Mouse (Mus musculus): ENCODE results near the gene Cfap97d2. TPM values are rescaled to one million over a fixed set of nuclear protein-coding genes. Genes with fewer than 3 reads are reported as not detected.

The Cfap97d2 gene
- total and polyA plus RNA-seq, 3 experiments = not detected

- TF ChIP-seq ELF1 (IDR thresholded peaks at IDR 0.05; ENCODE audit: low read depth, low read length) (no peak), MAX (IDR thresholded peaks at IDR 0.05; ENCODE audit: low read length) (no peak), EP300 (IDR thresholded peaks at IDR 0.05; ENCODE audit: low read depth in 1 of 2, low read length in 2 of 2) (no peak), NRF1 (IDR thresholded peaks at IDR 0.05; ENCODE audit: insufficient read depth, low read depth, low read length, poor library complexity, severe bottlenecking) (no peak), RAD21 (IDR thresholded peaks at IDR 0.05; ENCODE audit: low read depth, low read length) (peak; percentile 34), SMC3 (IDR thresholded peaks at IDR 0.05; ENCODE audit: low read depth, low read length) (peak; percentile 38), CTCF (IDR thresholded peaks at IDR 0.05 in 2 of 3, conservative IDR thresholded peaks at IDR 0.05 in 1 of 3; ENCODE audit: control insufficient read depth in 1 of 3, insufficient read depth in 1 of 3, low read depth in 2 of 3, low read length in 3 of 3, poor library complexity in 1 of 3, severe bottlenecking in 1 of 3) (peak; percentile 21 to 43 (median 32); a peak in 5 of 6 replicates)
- Histone ChIP-seq H3K27me3 (ENCODE audit: control insufficient read depth in 1 of 2, insufficient read depth in 2 of 2, low read length in 2 of 2) (no peaks in the 10 kb centered on the region), H3K27ac (ENCODE audit: control insufficient read depth, low read depth, low read length) (no peak overlapping the region), H3K9ac (ENCODE audit: control insufficient read depth, low read depth, low read length, poor library complexity, severe bottlenecking) (no peak overlapping the region), H3K4me3 (ENCODE audit: control insufficient read depth in 1 of 2, insufficient read depth in 1 of 2, low read depth in 2 of 2, low read length in 2 of 2) (no peak overlapping the region), H3K4me1 (ENCODE audit: control insufficient read depth in 1 of 2, insufficient read depth in 2 of 2, low read length in 2 of 2) (peaks cover 2 to 16% of the 10 kb centered on the region in 2 experiments; a peak in 3 of 4 replicates), H3K9me3 (replicated peaks; ENCODE audit: insufficient read depth, low read length) (no peaks in the 10 kb centered on the region), H3K36me3 (ENCODE audit: control insufficient read depth in 1 of 2, insufficient read depth in 2 of 2, low read length in 2 of 2) (peaks cover 0 to 6% of the 10 kb centered on the region in 2 experiments; a peak in 2 of 4 replicates), H3K79me2 (ENCODE audit: control insufficient read depth, insufficient read depth, low read length, poor library complexity) (no peaks in the 10 kb centered on the region)
- DNase-seq (ENCODE audit: low read depth, low spot score) = peak; percentile 34
These were observed 18.5 kb upstream of the Cfap97d2 start for GRCm38 (mm10) chr8:13687101-13687717.

- H3K9ac ChIP-seq (ENCODE audit: control insufficient read depth, low read depth, low read length, poor library complexity, severe bottlenecking) = no peak overlapping the region
- TF ChIP-seq SMC3 (IDR thresholded peaks at IDR 0.05; ENCODE audit: low read depth, low read length) (peak; percentile 17; the same call in 1 of the 2 replicates), SIN3A (IDR thresholded peaks at IDR 0.05; ENCODE audit: low read length) (no peak), CTCF (IDR thresholded peaks at IDR 0.05 in 2 of 3, conservative IDR thresholded peaks at IDR 0.05 in 1 of 3; ENCODE audit: control insufficient read depth in 1 of 3, insufficient read depth in 1 of 3, low read depth in 2 of 3, low read length in 3 of 3, poor library complexity in 1 of 3, severe bottlenecking in 1 of 3) (peak in 2 of 3 experiments; percentile 26 to 28; a peak in 4 of 6 replicates)
- no peak overlapping the region for H3K27ac ChIP-seq (ENCODE audit: control insufficient read depth, low read depth, low read length)
- peaks cover 0 to 6% of the 10 kb centered on the region in 2 experiments; a peak in 2 of 4 replicates for H3K36me3 ChIP-seq (ENCODE audit: control insufficient read depth in 1 of 2, insufficient read depth in 2 of 2, low read length in 2 of 2)
- no peaks in the 10 kb centered on the region for H3K79me2 ChIP-seq (ENCODE audit: control insufficient read depth, insufficient read depth, low read length, poor library complexity)
- no peak overlapping the region for H3K4me3 ChIP-seq (ENCODE audit: control insufficient read depth in 1 of 2, insufficient read depth in 1 of 2, low read depth in 2 of 2, low read length in 2 of 2)
- H3K27me3 ChIP-seq (ENCODE audit: control insufficient read depth in 1 of 2, insufficient read depth in 2 of 2, low read length in 2 of 2) = no peaks in the 10 kb centered on the region
- no peak for DNase-seq (ENCODE audit: low read depth, low spot score)
- H3K9me3 ChIP-seq (replicated peaks; ENCODE audit: insufficient read depth, low read length) = no peaks in the 10 kb centered on the region
- peaks cover 2 to 16% of the 10 kb centered on the region in 2 experiments; a peak in 3 of 4 replicates for H3K4me1 ChIP-seq (ENCODE audit: control insufficient read depth in 1 of 2, insufficient read depth in 2 of 2, low read length in 2 of 2)
These were observed 17.7 kb upstream of the Cfap97d2 start for GRCm38 (mm10) chr8:13687941-13688340.

GRCm38 (mm10) chr8:13688461-13688860, 17.2 kb upstream of the Cfap97d2 start:
- no peak for DNase-seq (ENCODE audit: low read depth, low spot score)
- Histone ChIP-seq H3K27me3 (ENCODE audit: control insufficient read depth in 1 of 2, insufficient read depth in 2 of 2, low read length in 2 of 2) (no peaks in the 10 kb centered on the region), H3K9ac (ENCODE audit: control insufficient read depth, low read depth, low read length, poor library complexity, severe bottlenecking) (no peak overlapping the region), H3K36me3 (ENCODE audit: control insufficient read depth in 1 of 2, insufficient read depth in 2 of 2, low read length in 2 of 2) (peaks cover 0 to 6% of the 10 kb centered on the region in 2 experiments; a peak in 2 of 4 replicates), H3K27ac (ENCODE audit: control insufficient read depth, low read depth, low read length) (no peak overlapping the region), H3K4me3 (ENCODE audit: control insufficient read depth in 1 of 2, insufficient read depth in 1 of 2, low read depth in 2 of 2, low read length in 2 of 2) (no peak overlapping the region), H3K79me2 (ENCODE audit: control insufficient read depth, insufficient read depth, low read length, poor library complexity) (no peaks in the 10 kb centered on the region), H3K9me3 (replicated peaks; ENCODE audit: insufficient read depth, low read length) (no peaks in the 10 kb centered on the region), H3K4me1 (ENCODE audit: control insufficient read depth in 1 of 2, insufficient read depth in 2 of 2, low read length in 2 of 2) (peaks cover 2 to 16% of the 10 kb centered on the region in 2 experiments; a peak in 3 of 4 replicates)
- TF ChIP-seq ZMIZ1 (IDR thresholded peaks at IDR 0.05; ENCODE audit: low read depth, low read length) (no peak), NELFE (IDR thresholded peaks at IDR 0.05; ENCODE audit: low read depth, low read length) (no peak), USF2 (IDR thresholded peaks at IDR 0.05; ENCODE audit: borderline replicate concordance in 1 of 2, insufficient read depth in 1 of 2, low read depth in 1 of 2, low read length in 2 of 2) (no peak), BHLHE40 (IDR thresholded peaks at IDR 0.05; ENCODE audit: borderline replicate concordance, low read depth, low read length) (no peak), GABPA (IDR thresholded peaks at IDR 0.05; ENCODE audit: low read depth, low read length) (no peak), MYB (IDR thresholded peaks at IDR 0.05; ENCODE audit: low read depth, low read length) (no peak), JUND (IDR thresholded peaks at IDR 0.05; ENCODE audit: low read depth, low read length) (no peak), ELF1 (IDR thresholded peaks at IDR 0.05; ENCODE audit: low read depth, low read length) (no peak), EP300 (IDR thresholded peaks at IDR 0.05; ENCODE audit: low read depth in 1 of 2, low read length in 2 of 2) (no peak), CHD1 (IDR thresholded peaks at IDR 0.05; ENCODE audit: low read depth, low read length) (no peak)

Data from MEL (cell line).